Mouse (Mus musculus): Measurements from ENCODE around the gene Iscu. TPM values are rescaled to one million over a fixed set of nuclear protein-coding genes. Genes with fewer than 3 reads are reported as not detected.

Iscu gene
- polyA plus RNA-seq (2014; fragmentation: Illumina TruSeq; extraction: RNeasy Lipid Tissue Mini Kit (QIAGEN cat#74804); ENCODE audit: low read depth, low replicate concordance) = 71.2 TPM

DNA sequence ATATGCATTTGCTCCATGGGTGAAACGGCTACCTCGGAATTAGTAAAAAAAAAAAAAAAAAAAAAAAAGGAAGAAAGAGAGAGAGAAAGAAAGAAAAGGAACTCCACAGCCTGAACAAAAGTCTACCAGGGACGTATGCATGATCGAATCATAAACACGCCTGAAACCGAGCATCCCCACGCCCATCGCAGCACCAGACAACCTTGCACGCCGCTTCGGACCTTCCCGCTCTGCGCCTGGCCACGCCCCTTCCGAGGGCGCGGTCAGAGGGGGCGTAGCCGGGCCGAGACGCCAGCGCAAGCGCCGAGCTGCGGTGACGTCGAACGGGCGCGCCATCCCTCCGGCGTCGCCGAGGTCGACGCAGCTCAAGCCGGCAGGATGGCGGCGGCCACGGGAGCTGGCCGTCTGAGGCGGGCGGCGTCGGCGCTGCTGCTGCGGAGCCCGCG lies at the start of gene Iscu, which contains the start of gene Sart3:
Gene Iscu (plus strand): TSS at position 299 of the 446 bp plus-strand sequence.
Gene Sart3 (minus strand): TSS at position 61 of the 446 bp plus-strand sequence.

DNA sequence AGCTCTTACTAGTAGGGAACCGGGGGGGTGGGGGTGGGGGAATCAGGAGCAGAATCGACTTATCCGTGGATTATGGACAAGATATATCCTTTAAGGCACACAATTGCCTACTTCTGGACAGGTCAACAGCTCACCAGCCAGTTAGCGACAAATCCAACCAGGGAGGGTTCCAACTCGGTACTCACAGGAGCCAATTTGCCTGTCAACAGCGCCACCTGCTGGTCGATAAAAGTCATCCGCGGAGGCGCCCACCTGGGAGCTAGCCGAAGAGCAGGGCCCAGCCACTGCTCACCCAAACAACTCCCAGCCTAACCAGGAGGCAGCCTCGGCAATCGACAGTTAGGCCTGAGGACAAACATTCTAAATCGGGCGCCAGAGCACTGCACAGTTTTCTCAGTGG lies 48.1 kb upstream of the Iscu start, which contains the start of gene 1700069L16Rik:
Gene 1700069L16Rik (minus strand): TSS at position 327 of the 400 bp plus-strand sequence.

DNA sequence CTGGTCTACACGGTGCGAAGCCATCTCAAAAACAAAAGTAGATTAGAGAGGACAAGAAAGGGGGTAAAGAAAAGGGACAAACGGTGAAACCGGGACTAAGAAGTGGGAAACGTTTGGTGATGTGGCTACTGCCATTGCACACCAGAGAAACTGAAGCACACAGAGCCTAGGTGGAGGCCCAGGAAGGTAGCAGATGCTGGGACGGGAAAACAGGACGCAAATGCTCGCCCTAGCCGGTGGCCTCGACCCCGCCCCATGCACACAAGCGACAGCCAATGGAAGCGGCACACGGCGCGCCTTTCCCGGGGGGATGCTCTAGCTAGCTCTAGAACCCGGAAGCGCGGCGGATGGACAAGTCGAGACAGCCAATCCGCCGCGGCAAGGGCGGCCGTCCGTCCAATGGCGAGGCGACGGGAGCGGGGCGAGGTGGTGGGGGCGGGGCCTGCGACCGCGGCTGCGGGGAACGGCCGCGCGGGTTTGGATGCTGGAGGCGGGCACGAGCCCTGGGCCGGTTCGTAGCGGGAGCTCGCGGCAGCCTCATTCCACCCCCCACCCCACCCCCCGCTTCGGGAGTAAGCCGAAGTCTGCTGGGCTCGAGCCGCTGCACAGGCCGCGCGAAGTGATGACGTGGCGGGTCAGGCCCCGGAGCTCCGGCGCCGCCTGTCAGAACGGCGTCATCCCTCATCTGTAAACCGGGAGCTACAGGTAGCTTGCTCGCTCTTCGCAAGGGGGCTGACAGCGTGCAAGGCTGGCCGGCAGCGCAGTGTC lies 37.0 kb upstream of the Iscu start, which contains the start of gene Ficd:
Gene Ficd (plus strand): TSS at position 459 of the 768 bp plus-strand sequence.

DNA sequence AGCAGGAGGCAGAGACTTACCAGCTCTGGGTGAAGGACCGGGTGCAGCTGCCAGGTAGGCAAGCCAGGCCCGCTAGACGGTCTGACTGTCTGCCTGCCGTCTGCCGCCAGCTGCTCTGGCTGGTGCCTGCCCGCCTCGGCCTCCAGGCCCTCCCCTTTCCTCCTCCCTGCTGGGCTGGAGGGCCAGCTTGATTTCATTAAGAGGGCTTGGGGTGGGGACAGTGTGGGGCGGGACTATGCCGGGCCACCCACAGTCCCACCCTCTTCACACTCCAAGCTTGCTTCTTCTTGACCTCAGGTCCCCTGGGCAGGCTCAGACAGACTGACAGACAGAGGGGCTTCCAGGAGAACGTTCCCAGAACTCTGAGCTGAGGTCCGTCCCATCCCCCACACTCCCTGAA lies 27.7 kb downstream of the Iscu start, which contains the start of gene Tmem119:
Gene Tmem119 (minus strand): TSS at position 237 of the 400 bp plus-strand sequence.

Other genes starting within 250 kb of the Iscu start
- 0.32 TPM for gene Cmklr1, start 122.3 kb upstream of the Iscu start, polyA plus RNA-seq (2014; fragmentation: Illumina TruSeq; extraction: RNeasy Lipid Tissue Mini Kit (QIAGEN cat#74804); ENCODE audit: low read depth, low replicate concordance)
- not detected for gene 1700069L16Rik, start 48.0 kb upstream of the Iscu start, polyA plus RNA-seq (2014; fragmentation: Illumina TruSeq; extraction: RNeasy Lipid Tissue Mini Kit (QIAGEN cat#74804); ENCODE audit: low read depth, low replicate concordance)
- 3.3 TPM for gene Ficd, start 36.9 kb upstream of the Iscu start, polyA plus RNA-seq (2014; fragmentation: Illumina TruSeq; extraction: RNeasy Lipid Tissue Mini Kit (QIAGEN cat#74804); ENCODE audit: low read depth, low replicate concordance)
- gene Sart3, start 238 bp upstream of the Iscu start, polyA plus RNA-seq (2014; fragmentation: Illumina TruSeq; extraction: RNeasy Lipid Tissue Mini Kit (QIAGEN cat#74804); ENCODE audit: low read depth, low replicate concordance) = 1.9 TPM
- 0.97 TPM for gene Tmem119, start 27.8 kb downstream of the Iscu start, polyA plus RNA-seq (2014; fragmentation: Illumina TruSeq; extraction: RNeasy Lipid Tissue Mini Kit (QIAGEN cat#74804); ENCODE audit: low read depth, low replicate concordance)
- not detected for gene Selplg, start 59.9 kb downstream of the Iscu start, polyA plus RNA-seq (2014; fragmentation: Illumina TruSeq; extraction: RNeasy Lipid Tissue Mini Kit (QIAGEN cat#74804); ENCODE audit: low read depth, low replicate concordance)
- 11.6 TPM for gene Coro1c, start 136.0 kb downstream of the Iscu start, polyA plus RNA-seq (2014; fragmentation: Illumina TruSeq; extraction: RNeasy Lipid Tissue Mini Kit (QIAGEN cat#74804); ENCODE audit: low read depth, low replicate concordance)
- gene Ssh1, start 221.1 kb downstream of the Iscu start, polyA plus RNA-seq (2014; fragmentation: Illumina TruSeq; extraction: RNeasy Lipid Tissue Mini Kit (QIAGEN cat#74804); ENCODE audit: low read depth, low replicate concordance) = 3.2 TPM
- gene Dao, start 231.0 kb downstream of the Iscu start, polyA plus RNA-seq (2014; fragmentation: Illumina TruSeq; extraction: RNeasy Lipid Tissue Mini Kit (QIAGEN cat#74804); ENCODE audit: low read depth, low replicate concordance) = 20.9 TPM